Mouse (Mus musculus) skeletal muscle tissue, adult 2 months (tissue): ENCODE measurements at regions not wholly inside any gene's neighbourhood (a gene's known extent, or its start where the extent isn't known, plus 50 kb on each side); places are given as distances from the start of the nearest gene placed in this dataset.

Source experiments
- DNase-seq: peaks from one replicate; pipeline ENCODE4 v3.0.0-alpha.2; 2012; ENCODE audit warnings: low read depth, low spot score

GRCm38 (mm10) chr2:47750997-47751623 is 1062.8 kb upstream of the Acvr2a start:
- DNase-seq: no peak

GRCm38 (mm10) chr2:47755716-47756115 is 1058.2 kb upstream of the Acvr2a start:
- DNase-seq: no peak

- DNase-seq: no peak
Measured at GRCm38 (mm10) chr2:47756248-47756647, 1057.7 kb upstream of the Acvr2a start.

GRCm38 (mm10) chr2:47775766-47776165 is 1038.1 kb upstream of the Acvr2a start:
- no peak for DNase-seq

- DNase-seq: no peak
Measured at GRCm38 (mm10) chr2:47776965-47777364, 1036.9 kb upstream of the Acvr2a start.

DNA sequence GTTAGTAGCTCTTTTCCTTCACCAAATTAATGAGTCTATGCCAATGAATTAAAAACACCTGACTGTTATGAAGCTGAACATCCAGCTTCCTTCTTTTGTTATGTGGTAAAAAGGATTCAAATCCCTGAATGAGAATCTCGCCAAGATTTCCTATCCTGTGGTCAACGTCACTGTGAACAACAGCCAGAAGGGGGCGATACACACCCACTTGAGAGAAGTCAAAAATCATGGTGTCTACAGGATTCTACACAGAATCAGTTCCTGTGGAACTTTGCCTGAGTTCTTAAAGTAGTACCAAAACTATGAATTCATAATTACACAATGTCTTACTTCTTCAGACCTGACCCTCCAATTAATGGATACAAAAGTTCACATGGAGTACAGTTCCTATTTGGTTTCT is 1028.1 kb upstream of the Acvr2a start:
- DNase-seq: peak; percentile 25

GRCm38 (mm10) chr2:47822746-47823271 is 991.1 kb upstream of the Acvr2a start:
- peak; percentile 4 for DNase-seq

DNA sequence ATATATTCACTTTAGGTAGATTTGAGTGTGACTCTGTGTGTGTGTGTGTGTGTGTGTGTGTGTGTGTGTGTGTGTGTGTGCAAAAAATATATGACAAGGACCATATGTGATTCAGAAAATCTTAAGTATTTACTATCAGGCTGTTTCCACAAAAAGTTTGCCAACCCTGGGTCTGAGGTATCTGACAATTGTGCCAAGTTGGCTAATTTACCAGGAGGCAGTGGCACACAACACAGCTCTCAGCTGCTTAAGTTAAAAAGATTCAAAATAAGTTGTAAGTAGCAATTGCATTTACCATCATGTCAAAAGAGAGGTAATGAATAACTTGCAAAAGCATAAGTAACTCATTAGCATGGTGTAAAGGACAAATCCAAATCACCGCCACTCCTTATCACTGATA is 981.4 kb upstream of the Acvr2a start:
- DNase-seq: no peak

DNA sequence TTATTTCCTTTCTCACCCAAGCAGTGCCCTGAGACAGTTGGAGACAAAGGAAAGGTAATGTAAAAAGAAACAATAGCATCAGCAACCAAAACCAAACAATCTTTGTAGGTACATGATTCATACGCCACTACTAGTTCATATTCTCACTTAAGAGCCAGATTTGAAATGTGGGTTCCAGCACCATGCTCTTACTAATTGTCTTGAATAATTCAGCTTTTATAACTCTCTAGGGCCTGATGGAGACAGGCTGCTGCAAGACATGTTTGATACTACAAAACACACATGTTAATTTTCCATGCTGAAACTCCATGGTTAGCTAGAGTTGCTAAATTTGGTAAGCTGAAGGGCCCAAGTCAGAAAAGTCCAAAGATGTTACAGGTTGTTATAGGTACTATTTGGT is 980.4 kb upstream of the Acvr2a start:
- DNase-seq: no peak

- DNase-seq: no peak
Measured at GRCm38 (mm10) chr2:47834055-47834799, 979.7 kb upstream of the Acvr2a start.

DNA sequence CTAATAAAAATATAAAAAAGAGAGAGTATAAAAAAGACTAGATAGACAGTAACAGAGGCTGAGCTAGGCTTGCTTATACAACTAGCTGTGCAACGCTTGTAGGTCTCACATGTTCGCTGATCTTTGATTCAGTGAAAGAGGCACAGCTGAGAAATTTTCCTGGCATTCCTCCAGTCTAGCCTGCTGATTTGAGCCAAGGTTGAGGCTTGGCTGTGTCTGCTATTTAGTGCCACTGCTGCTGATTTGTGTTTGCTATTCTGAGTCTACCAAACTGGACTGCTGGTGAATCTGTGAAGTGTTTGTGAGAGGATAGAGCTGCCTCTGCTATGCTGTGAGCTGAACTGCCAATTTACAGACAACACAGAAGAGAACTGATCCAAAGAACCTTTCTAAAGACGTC is 956.7 kb upstream of the Acvr2a start:
- peak; percentile 22 for DNase-seq

- DNase-seq: peak; percentile 22
Measured at GRCm38 (mm10) chr2:47862446-47862845, 951.5 kb upstream of the Acvr2a start.

GRCm38 (mm10) chr2:47878002-47878401 is 935.9 kb upstream of the Acvr2a start:
- no peak for DNase-seq

DNA sequence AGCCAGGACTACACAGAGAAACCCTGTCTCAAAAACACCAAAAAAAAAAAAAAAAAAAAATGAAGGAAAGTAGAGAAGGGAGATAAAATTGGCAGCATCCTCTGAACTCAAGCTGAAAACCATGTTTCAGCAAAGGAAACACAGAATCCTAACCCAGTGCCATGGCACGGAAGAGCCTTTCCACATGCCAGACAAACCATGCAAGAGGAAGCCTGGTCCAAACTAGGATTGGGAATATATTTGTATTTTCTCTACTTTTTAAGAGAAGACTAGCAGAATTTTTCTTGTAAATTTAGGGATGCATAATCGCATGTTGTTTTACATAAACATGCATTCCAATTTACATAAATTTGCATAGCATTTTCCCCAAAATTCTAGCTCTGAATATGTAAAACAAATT is 934.8 kb upstream of the Acvr2a start:
- no peak for DNase-seq

DNA sequence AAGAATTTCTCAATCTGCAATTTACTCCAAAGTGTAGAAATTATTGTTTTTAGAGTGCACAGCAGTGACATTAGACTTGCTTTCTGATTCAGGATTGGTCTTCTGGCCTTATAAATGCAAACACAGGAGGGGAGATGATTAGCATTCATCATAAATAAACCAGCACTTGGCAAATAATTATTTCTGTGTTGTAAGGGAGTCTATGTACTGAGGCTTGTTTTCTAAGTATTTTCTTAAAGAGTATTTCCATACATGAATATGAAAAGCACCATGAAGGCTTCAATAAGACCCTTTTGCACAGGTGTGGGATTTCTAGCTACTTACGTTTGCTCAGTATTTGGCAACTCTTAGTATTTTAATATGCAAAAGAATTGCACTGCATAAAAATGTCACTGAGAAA is 934.1 kb upstream of the Acvr2a start:
- DNase-seq: no peak

- no peak for DNase-seq
Measured at GRCm38 (mm10) chr2:47888166-47888565, 925.7 kb upstream of the Acvr2a start.

DNA sequence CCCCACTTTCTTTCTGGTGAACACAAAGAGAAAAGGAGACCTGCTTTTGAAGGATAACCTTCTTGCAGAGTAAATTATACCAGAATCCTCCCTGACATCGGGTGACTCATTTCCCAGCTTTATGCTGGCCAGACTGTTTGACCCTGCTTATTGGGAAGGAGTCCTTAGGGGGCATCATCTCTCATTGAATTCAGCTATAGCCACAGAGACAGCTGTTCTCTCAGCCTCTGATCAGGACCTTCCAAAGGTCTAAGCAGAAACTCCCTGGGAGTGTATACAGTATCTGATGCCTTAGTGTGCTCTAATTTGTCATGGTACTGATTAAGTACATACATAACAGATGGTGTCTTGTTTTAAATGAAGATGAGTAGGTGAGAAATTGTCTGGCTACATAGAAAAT is 922.5 kb upstream of the Acvr2a start:
- DNase-seq: no peak

DNA sequence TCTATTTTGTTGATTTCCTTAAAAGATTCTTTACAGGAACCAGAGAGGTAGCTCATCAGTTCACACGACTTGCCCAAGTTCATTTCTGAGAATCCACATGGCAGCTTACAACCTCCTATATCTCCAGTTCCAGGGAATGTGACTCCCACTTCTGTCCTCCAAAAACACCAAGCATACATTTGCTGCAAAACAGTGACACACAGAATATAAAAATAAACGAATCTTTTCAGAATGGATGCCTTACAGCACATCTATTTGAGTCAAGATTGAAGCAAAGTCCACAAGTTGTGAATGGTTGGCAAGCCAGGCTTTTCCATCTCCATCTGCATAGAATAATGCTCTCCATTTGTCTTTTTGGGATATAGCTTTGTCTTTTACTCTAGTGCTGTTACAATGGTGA is 921.0 kb upstream of the Acvr2a start:
- DNase-seq: no peak

GRCm38 (mm10) chr2:47894806-47895205 is 919.1 kb upstream of the Acvr2a start:
- DNase-seq: peak; percentile 25

DNA sequence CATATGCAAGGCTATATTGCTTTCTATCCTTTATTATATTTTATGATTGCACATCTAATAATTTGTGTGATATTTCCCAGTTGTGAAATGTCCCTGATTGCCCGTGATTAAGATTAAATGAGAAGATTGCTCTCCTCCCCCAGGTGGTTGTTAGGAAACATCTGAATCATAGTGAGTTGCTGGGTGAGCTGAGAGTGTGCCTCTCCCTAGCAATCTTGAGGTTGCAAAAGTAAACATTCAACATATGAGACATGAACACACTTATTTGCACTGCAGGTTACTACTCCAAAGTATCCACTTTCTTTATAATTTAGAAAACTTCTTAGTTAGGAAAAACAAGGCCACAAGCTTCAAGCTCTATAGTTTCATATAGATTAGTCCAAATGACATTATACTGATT is 899.6 kb upstream of the Acvr2a start:
- DNase-seq: no peak

GRCm38 (mm10) chr2:47914986-47915485 is 898.9 kb upstream of the Acvr2a start:
- DNase-seq: no peak

GRCm38 (mm10) chr2:47922965-47923364 is 890.9 kb upstream of the Acvr2a start:
- no peak for DNase-seq

- DNase-seq: no peak
Measured at GRCm38 (mm10) chr2:47926620-47927019, 887.3 kb upstream of the Acvr2a start.
